36 mouse cellular contexts compared by ENCODE assay signal in the genomic region with DNA sequence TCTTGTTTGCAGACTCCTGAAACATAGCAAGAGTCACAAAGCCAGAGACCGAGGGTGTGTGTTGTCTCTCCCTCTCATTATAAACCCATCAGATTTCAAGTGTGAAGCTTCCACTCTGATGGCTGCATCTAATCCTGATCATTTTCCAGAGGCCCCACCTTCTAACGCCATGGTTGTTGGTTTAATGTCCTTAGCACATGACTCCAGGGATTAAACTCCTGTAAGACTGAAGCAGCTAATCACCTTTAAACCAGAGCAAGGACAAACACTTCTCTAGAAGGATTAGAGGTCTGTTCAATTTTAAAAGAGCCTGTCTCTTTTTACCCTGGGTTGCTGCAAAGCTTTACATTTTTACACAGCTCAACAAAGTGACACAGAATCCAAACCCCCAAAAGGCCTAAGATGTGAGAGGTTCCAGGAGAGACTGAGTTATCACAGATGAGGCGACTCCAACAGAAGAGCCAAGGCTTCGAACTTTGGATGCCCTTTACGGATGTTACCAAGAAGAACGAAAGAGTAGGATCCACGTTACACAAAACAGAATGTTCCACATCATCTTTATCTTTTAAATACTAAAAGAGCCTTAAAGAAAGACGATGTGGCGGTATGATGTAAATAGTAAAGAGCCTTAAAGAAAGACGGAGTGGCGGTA. TPM values are rescaled to one million over a fixed set of nuclear protein-coding genes. Genes with fewer than 3 reads are reported as not detected.
DNase-seq lines count a peak whose midpoint lies in the region; ATAC-seq and TF ChIP-seq lines count a peak whose summit lies in the region.
"Had no signal": no experiment of that assay in that cellular context is flagged by ENCODE, and none has a peak within 500 bp of the region (broad histone marks: within the 10 kb centered on the region; RNA-seq: fewer than 3 reads in every experiment).

No protein-coding gene starts in this region.

- ATAC-seq in heart, embryonic 15.5 days (replicated peaks; ENCODE audit: insufficient number of reproducible peaks, insufficient read depth, low FRiP score, low read depth), result no peak
- no peak for ATAC-seq in lung, embryonic 14.5 days (ENCODE audit: insufficient read depth)
- ATAC-seq in stomach, embryonic 15.5 days (ENCODE audit: insufficient read depth, low FRiP score, low read depth), result peak; percentile 20; the same call in 1 of the 2 replicates
- ATAC-seq: hindbrain, postnatal 0 days had no signal

- no peak overlapping the region for H3K9ac ChIP-seq in heart, embryonic 15.5 days
- no peak overlapping the region for H3K9ac ChIP-seq in lung, embryonic 14.5 days
- no peak overlapping the region for H3K9ac ChIP-seq in stomach, embryonic 15.5 days
- H3K9ac ChIP-seq: embryonic facial prominence, embryonic 12.5 days; forebrain, embryonic 12.5 days; liver, embryonic 15.5 days had no signal

- WGBS in heart, embryonic 15.5 days, result 67% methylated on average over 11 of the region's 11 CpGs
- 58% methylated on average over 11 of the region's 11 CpGs for WGBS in lung, embryonic 14.5 days
- WGBS in stomach, embryonic 15.5 days, result 56% methylated on average over 11 of the region's 11 CpGs

- 0 out of 2 replicates have a peak, but pooled peaks cover 6% of the 10 kb centered on the region for H3K4me1 ChIP-seq in heart, embryonic 15.5 days (replicated peaks)
- H3K4me1 ChIP-seq in lung, embryonic 14.5 days (ENCODE audit: insufficient read depth), result no peaks in the 10 kb centered on the region
- H3K4me1 ChIP-seq in stomach, embryonic 15.5 days, result peaks cover 3% of the 10 kb centered on the region; the same call in 1 of the 2 replicates
- H3K4me1 ChIP-seq: embryonic facial prominence, embryonic 12.5 days; forebrain, embryonic 12.5 days; liver, embryonic 15.5 days had no signal

- H3K27ac ChIP-seq in heart, embryonic 15.5 days, result peak overlapping the region; percentile 59
- peak overlapping the region; percentile 25; the same call in 1 of the 2 replicates for H3K27ac ChIP-seq in lung, embryonic 14.5 days (ENCODE audit: low read depth)
- H3K27ac ChIP-seq in stomach, embryonic 15.5 days, result peak overlapping the region; percentile 75
- H3K27ac ChIP-seq: embryonic facial prominence, embryonic 12.5 days; forebrain, embryonic 12.5 days; hindbrain, postnatal 0 days; liver, embryonic 15.5 days had no signal

- no peak overlapping the region for H3K4me2 ChIP-seq in heart, embryonic 15.5 days
- no peak overlapping the region for H3K4me2 ChIP-seq in lung, embryonic 14.5 days
- H3K4me2 ChIP-seq in stomach, embryonic 15.5 days, result no peak overlapping the region
- H3K4me2 ChIP-seq: embryonic facial prominence, embryonic 12.5 days; forebrain, embryonic 12.5 days; heart, embryonic 11.5 days; liver, embryonic 15.5 days; midbrain, embryonic 11.5 days had no signal

- TF ChIP-seq CTCF in lung, embryonic 14.5 days (IDR thresholded peaks at IDR 0.05; ENCODE audit: low read depth), result no peak

- no peaks in the 10 kb centered on the region for H3K9me3 ChIP-seq in heart, embryonic 15.5 days (replicated peaks)
- no peaks in the 10 kb centered on the region for H3K9me3 ChIP-seq in lung, embryonic 14.5 days (ENCODE audit: low read depth, low read length)
- H3K9me3 ChIP-seq in stomach, embryonic 15.5 days, result no peaks in the 10 kb centered on the region
- H3K9me3 ChIP-seq: embryonic facial prominence, embryonic 12.5 days; forebrain, embryonic 12.5 days; liver, embryonic 15.5 days had no signal

- no peaks in the 10 kb centered on the region for H3K27me3 ChIP-seq in heart, embryonic 15.5 days
- H3K27me3 ChIP-seq in lung, embryonic 14.5 days (ENCODE audit: insufficient read depth, low read length), result no peaks in the 10 kb centered on the region
- no peaks in the 10 kb centered on the region for H3K27me3 ChIP-seq in stomach, embryonic 15.5 days (replicated peaks)
- H3K27me3 ChIP-seq: embryonic facial prominence, embryonic 12.5 days; forebrain, embryonic 12.5 days; liver, embryonic 15.5 days had no signal

- DNase-seq in heart, postnatal 4 days, result no peak
- peak; percentile 41 for DNase-seq in lung, embryonic 14.5 days
- DNase-seq in lung, adult 18-20 months, result no peak
- DNase-seq in retina, postnatal 1 day, result peak; percentile 64
- no peak for DNase-seq in liver
- DNase-seq: adrenal gland, adult 8-10 months; cerebellum, adult 11-12 months; cerebellum, postnatal 14 days; kidney, adult 9 months; kidney, postnatal 36 days; lung, postnatal 10 days; right cerebral cortex, postnatal 25 days; spleen, adult 18-20 months; thymus, adult 18-20 months; thymus, postnatal 4 days had no signal

- no peaks in the 10 kb centered on the region for H3K36me3 ChIP-seq in heart, embryonic 15.5 days
- H3K36me3 ChIP-seq in lung, embryonic 14.5 days (ENCODE audit: insufficient read depth), result no peaks in the 10 kb centered on the region
- H3K36me3 ChIP-seq in stomach, embryonic 15.5 days, result no peaks in the 10 kb centered on the region
- H3K36me3 ChIP-seq: embryonic facial prominence, embryonic 12.5 days; forebrain, embryonic 12.5 days; liver, embryonic 15.5 days had no signal

- no peak overlapping the region for H3K4me3 ChIP-seq in heart, embryonic 15.5 days
- no peak overlapping the region for H3K4me3 ChIP-seq in lung, embryonic 14.5 days (ENCODE audit: low read depth, low read length)
- no peak overlapping the region for H3K4me3 ChIP-seq in stomach, embryonic 15.5 days (replicated peaks)
- H3K4me3 ChIP-seq: embryonic facial prominence, embryonic 12.5 days; erythroblast, embryonic 14.5 days; forebrain, embryonic 12.5 days; liver, embryonic 15.5 days had no signal

RNA-seq across cellular contexts. Expression of gene Ankdd1b, which starts 20.7 kb away (rescaled TPM):
- 0.59 and 1.1 TPM in 2 replicates for polyA plus RNA-seq in heart, embryonic 15.5 days (2015; fragmentation: Nextera tagmentation; extraction: Ambion mirVana)
- under 1 TPM; 0.62 to 0.83 TPM for total RNA-seq in heart, postnatal 4 days (2021)
- not detected in 2 replicates for polyA plus RNA-seq in lung, embryonic 14.5 days (2014; fragmentation: Nextera tagmentation; extraction: Ambion mirVana)
- 0.50 and 0.59 TPM in 2 replicates for polyA plus RNA-seq in stomach, embryonic 15.5 days (2015; fragmentation: Nextera tagmentation; extraction: Ambion mirVana)
- total RNA-seq: hindbrain, postnatal 0 days had no signal
- polyA plus RNA-seq: C2C12; forebrain, embryonic 12.5 days; hindbrain, embryonic 11.5 days; liver, embryonic 15.5 days; midbrain, embryonic 11.5 days; midbrain, postnatal 0 days; neural tube, embryonic 14.5 days had no signal

RNA-seq across cellular contexts. Expression of gene Gm17622, which starts 40.2 kb away (rescaled TPM):
- not detected in 2 replicates for polyA plus RNA-seq in heart, embryonic 15.5 days (2015; fragmentation: Nextera tagmentation; extraction: Ambion mirVana)
- not detected for total RNA-seq in heart, postnatal 4 days (2021)
- not detected in 2 replicates for polyA plus RNA-seq in lung, embryonic 14.5 days (2014; fragmentation: Nextera tagmentation; extraction: Ambion mirVana)
- polyA plus RNA-seq in stomach, embryonic 15.5 days (2015; fragmentation: Nextera tagmentation; extraction: Ambion mirVana), result not detected in 2 replicates
- total RNA-seq: adrenal gland, adult 8-10 months; gastrocnemius, adult 18-20 months; gastrocnemius, postnatal 36 days; hindbrain, postnatal 0 days; layer of hippocampus, adult 8-10 months; left cerebral cortex, adult 18-20 months; left cerebral cortex, postnatal 25 days; megakaryocyte progenitor cell, adult 5-6 weeks; MEL; midbrain, postnatal 0 days had no signal
- polyA plus RNA-seq: C2C12; embryonic facial prominence, embryonic 12.5 days; erythroblast, embryonic 14.5 days; forebrain, embryonic 12.5 days; heart, embryonic 11.5 days; hindbrain, embryonic 11.5 days; hindbrain, postnatal 0 days; limb, embryonic 14.5 days; liver, embryonic 15.5 days; midbrain, embryonic 11.5 days; midbrain, postnatal 0 days; neural tube, embryonic 14.5 days had no signal

Comparison
In these comparisons a context has a peak if more than half of its experiments do, and no peak if none do; other contexts are left out.
1. DNase-seq: peak in lung, embryonic 14.5 days (single experiment) and retina, postnatal 1 day (single experiment); none in heart, postnatal 4 days (single experiment), lung, adult 18-20 months (0 of 2) and liver (single experiment).
2. H3K27ac ChIP-seq: peak in every context shown above with its lines; median percentile 75 in stomach, embryonic 15.5 days; 59 in heart, embryonic 15.5 days; 25 in lung, embryonic 14.5 days.